Mouse (Mus musculus) MEL (cell line): ENCODE results near the gene Med24. TPM values are rescaled to one million over a fixed set of nuclear protein-coding genes. Genes with fewer than 3 reads are reported as not detected.

Source experiments
- DNase-seq: peaks from one replicate; pipeline ENCODE4 v3.0.0; 2011; ENCODE audit warnings: low read depth, low spot score
- H3K27ac ChIP-seq: 2 replicates; pipeline ENCODE4 v1.5.1; 2012; ENCODE audit warnings: low read depth, mild to moderate bottlenecking, control low read depth, low read length, moderate library complexity; ENCODE audit not compliant: control insufficient read depth
- H3K27me3 ChIP-seq, 2 experiments: fragments of 150-350 bp in 1 of 2; sonication (generic) in 1 of 2; 2 replicates each; pipeline ENCODE4 v1.6.1; 2012; ENCODE audit warnings: low read length in 2 of 2, mild to moderate bottlenecking in 2 of 2, improper control_type of control experiment in 1 of 2, moderate library complexity in 1 of 2; ENCODE audit not compliant: insufficient read depth in 2 of 2, control insufficient read depth in 1 of 2
- H3K36me3 ChIP-seq, 2 experiments: 2 replicates each; pipeline ENCODE4 v1.6.1; 2012 to 2014; ENCODE audit warnings: low read length in 2 of 2, improper control_type of control experiment in 1 of 2, inconsistent platforms in 1 of 2, mild to moderate bottlenecking in 1 of 2; ENCODE audit not compliant: insufficient read depth in 2 of 2, control insufficient read depth in 1 of 2
- H3K4me1 ChIP-seq, 2 experiments: fragments of 150-350 bp in 1 of 2; sonication (generic) in 1 of 2; 2 replicates each; pipeline ENCODE4 v1.6.1; 2012; ENCODE audit warnings: low read length in 2 of 2, improper control_type of control experiment in 1 of 2, mild to moderate bottlenecking in 1 of 2; ENCODE audit not compliant: insufficient read depth in 2 of 2, control insufficient read depth in 1 of 2
- H3K4me3 ChIP-seq, 2 experiments: fragments of 150-350 bp in 1 of 2; sonication (generic) in 1 of 2; 2 replicates each; pipeline ENCODE4 v1.5.1; 2012; ENCODE audit warnings: low read depth in 2 of 2, low read length in 2 of 2, mild to moderate bottlenecking in 2 of 2, moderate library complexity in 2 of 2, control low read depth in 1 of 2, improper control_type of control experiment in 1 of 2; ENCODE audit not compliant: control insufficient read depth in 1 of 2, insufficient read depth in 1 of 2
- H3K79me2 ChIP-seq: 2 replicates; pipeline ENCODE4 v1.6.1; 2012; ENCODE audit warnings: mild to moderate bottlenecking, low read length, moderate library complexity; ENCODE audit not compliant: control insufficient read depth, poor library complexity, insufficient read depth
- H3K9ac ChIP-seq: 2 replicates; pipeline ENCODE4 v1.6.1; 2012; ENCODE audit warnings: low read depth, mild to moderate bottlenecking, control low read depth, low read length, moderate library complexity; ENCODE audit not compliant: control insufficient read depth, poor library complexity, severe bottlenecking
- H3K9me3 ChIP-seq: fragments of 150-350 bp; sonication (generic); replicated peaks from 2 replicates; pipeline ENCODE4 v1.6.1; 2012; ENCODE audit warnings: mild to moderate bottlenecking, low read length, improper control_type of control experiment, moderate library complexity; ENCODE audit not compliant: insufficient read depth
- CHD2 ChIP-seq: IDR thresholded peaks from 2 replicates; pipeline ENCODE4 v1.6.1; 2011; ENCODE audit warnings: low read length, improper control_type of control experiment
- CTCF ChIP-seq, 3 experiments: IDR thresholded peaks in 2 of 3; conservative IDR thresholded peaks in 1 of 3; 2 replicates each; pipeline ENCODE4 v1.5.1; 2011 to 2012; ENCODE audit warnings: low read length in 3 of 3, low read depth in 2 of 3, mild to moderate bottlenecking in 2 of 3, improper control_type of control experiment in 1 of 3, inconsistent platforms in 1 of 3, mixed read lengths in 1 of 3, moderate library complexity in 1 of 3; ENCODE audit not compliant: control insufficient read depth in 1 of 3, insufficient read depth in 1 of 3, poor library complexity in 1 of 3, severe bottlenecking in 1 of 3
- ELF1 ChIP-seq: IDR thresholded peaks from 2 replicates; pipeline ENCODE4 v1.6.1; 2014; ENCODE audit warnings: low read depth, mild to moderate bottlenecking, inconsistent platforms, low read length, improper control_type of control experiment, moderate library complexity
- EP300 ChIP-seq, 2 experiments: IDR thresholded peaks; 2 replicates each; pipeline ENCODE4 v1.6.1; 2011; ENCODE audit warnings: improper control_type of control experiment in 2 of 2, low read length in 2 of 2, low read depth in 1 of 2, mild to moderate bottlenecking in 1 of 2
- ETS1 ChIP-seq: IDR thresholded peaks from 2 replicates; pipeline ENCODE4 v1.6.1; 2012; ENCODE audit warnings: low read depth, mild to moderate bottlenecking, inconsistent platforms, low read length, improper control_type of control experiment, moderate library complexity
- GABPA ChIP-seq: IDR thresholded peaks from 2 replicates; pipeline ENCODE4 v1.6.1; 2012; ENCODE audit warnings: low read depth, mild to moderate bottlenecking, inconsistent platforms, low read length, improper control_type of control experiment, moderate library complexity
- HCFC1 ChIP-seq: IDR thresholded peaks from 2 replicates; pipeline ENCODE4 v1.6.1; 2012; ENCODE audit warnings: low read depth, mild to moderate bottlenecking, inconsistent platforms, low read length, improper control_type of control experiment, moderate library complexity
- MAZ ChIP-seq: IDR thresholded peaks from 2 replicates; pipeline ENCODE4 v1.6.1; 2012; ENCODE audit warnings: low read depth, mild to moderate bottlenecking, inconsistent platforms, low read length, improper control_type of control experiment
- NRF1 ChIP-seq: IDR thresholded peaks from 2 replicates; pipeline ENCODE4 v1.6.1; 2014; ENCODE audit warnings: low read depth, mild to moderate bottlenecking, inconsistent platforms, low read length, improper control_type of control experiment, moderate library complexity; ENCODE audit not compliant: poor library complexity, insufficient read depth, severe bottlenecking
- POLR2AphosphoS5 ChIP-seq: IDR thresholded peaks from 2 replicates; pipeline ENCODE4 v1.6.1; 2012; ENCODE audit warnings: low read depth, borderline replicate concordance, mild to moderate bottlenecking, inconsistent platforms, low read length, moderate library complexity, mixed read lengths
- polyA plus RNA-seq, 2 experiments: library from polyadenylated mRNA; stranded (reverse) in 1 of 2; unstranded in 1 of 2; fragments of >175 nt in 1 of 2; fragments of >200 nt in 1 of 2; gene quantifications; 2 replicates each; pipeline versions ENCODE4 v1.2.1 to v1.2.4; 2012; ENCODE audit warnings: low replicate concordance in 2 of 2, low read depth in 1 of 2; ENCODE audit not compliant: insufficient read length in 2 of 2, insufficient read depth in 1 of 2, missing spikeins in 1 of 2
- total RNA-seq: library from RNA; depleted of rRNA; stranded (reverse); fragments of 300-350 nt; gene quantifications from 2 replicates; pipeline ENCODE4 v1.2.3, GENCODE M21; 2012

Gene Med24
- total and polyA plus RNA-seq, 3 experiments = 37.5 to 89.8 TPM; not detected in 1

- Histone ChIP-seq H3K36me3 (peaks cover 0 to 45% of the 10 kb centered on the region in 2 experiments; a peak in 2 of 4 replicates), H3K27ac (no peak overlapping the region), H3K4me3 (no peak overlapping the region), H3K79me2 (no peaks in the 10 kb centered on the region; the same call in 1 of the 2 replicates), H3K4me1 (peaks cover 29 to 49% of the 10 kb centered on the region in 2 experiments), H3K9me3 (no peaks in the 10 kb centered on the region), H3K27me3 (no peaks in the 10 kb centered on the region), H3K9ac (no peak overlapping the region)
- DNase-seq = no peak
- no peak for TF ChIP-seq ETS1
- TF ChIP-seq POLR2AphosphoS5 = no peak
- TF ChIP-seq, all 39 proteins: peak for 0
These were observed 37.1 kb upstream of the Med24 start for GRCm38 (mm10) chr11:98766346-98766745.

DNA sequence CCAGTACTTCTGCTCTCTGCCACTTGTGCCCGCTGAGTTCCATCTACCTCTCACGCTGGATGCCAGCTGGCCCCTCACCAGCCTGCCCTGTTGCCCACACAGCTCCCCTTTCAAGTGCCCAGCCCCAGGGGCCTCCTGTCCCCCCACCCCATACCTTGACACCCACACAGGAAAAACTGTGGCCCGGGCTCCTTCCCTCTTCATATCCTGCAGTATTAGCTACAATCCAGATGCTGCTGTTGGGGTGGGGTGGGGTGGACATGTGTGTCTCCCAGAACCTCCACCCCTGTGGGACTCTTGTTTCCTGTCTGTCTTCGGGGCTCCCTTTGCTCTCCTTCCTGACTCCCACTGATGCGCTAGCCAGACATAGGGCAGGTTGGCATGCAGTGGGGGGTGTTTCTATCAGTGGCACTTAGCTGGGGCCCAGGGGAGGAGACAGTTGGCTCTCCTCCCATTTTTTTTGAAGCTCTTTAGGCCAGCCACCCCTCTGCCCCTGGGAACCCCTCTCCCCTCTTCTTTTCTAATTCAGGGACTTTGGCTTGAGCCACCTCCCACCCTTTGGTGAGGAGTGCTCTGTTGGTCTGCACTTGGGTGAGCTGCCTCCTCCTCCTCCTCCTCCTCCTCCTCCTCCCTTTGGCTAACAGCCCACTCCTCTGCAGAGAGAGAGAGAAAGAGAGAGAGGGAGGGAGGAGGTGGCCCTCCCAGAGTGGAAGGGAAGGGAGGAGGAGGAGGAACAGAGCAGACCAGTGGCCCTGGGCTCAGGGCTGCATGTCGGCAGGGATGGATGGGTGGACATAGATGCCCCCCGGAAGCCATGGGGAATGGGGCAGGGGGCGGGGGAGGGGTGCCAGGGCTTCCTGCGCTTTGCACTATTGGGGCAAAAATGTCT, 36.4 kb upstream of the Med24 start:
- Histone ChIP-seq H3K9ac (no peak overlapping the region), H3K79me2 (no peaks in the 10 kb centered on the region; the same call in 1 of the 2 replicates), H3K9me3 (no peaks in the 10 kb centered on the region), H3K27me3 (no peaks in the 10 kb centered on the region), H3K27ac (no peak overlapping the region), H3K4me3 (no peak overlapping the region), H3K4me1 (peaks cover 29 to 49% of the 10 kb centered on the region in 2 experiments), H3K36me3 (peaks cover 0 to 45% of the 10 kb centered on the region in 2 experiments; a peak in 2 of 4 replicates)
- DNase-seq = peak; percentile 48
- TF ChIP-seq MAZ (peak; percentile 14; the same call in 1 of the 2 replicates), CTCF (IDR thresholded peaks at IDR 0.05 in 2 of 3, conservative IDR thresholded peaks at IDR 0.05 in 1 of 3; ENCODE audit: control insufficient read depth in 1 of 3, insufficient read depth in 1 of 3, low read depth in 2 of 3, low read length in 3 of 3, poor library complexity in 1 of 3, severe bottlenecking in 1 of 3) (no peak), HCFC1 (0 out of 2 replicates have a peak, but pooled peaks have one; percentile 22)

DNA sequence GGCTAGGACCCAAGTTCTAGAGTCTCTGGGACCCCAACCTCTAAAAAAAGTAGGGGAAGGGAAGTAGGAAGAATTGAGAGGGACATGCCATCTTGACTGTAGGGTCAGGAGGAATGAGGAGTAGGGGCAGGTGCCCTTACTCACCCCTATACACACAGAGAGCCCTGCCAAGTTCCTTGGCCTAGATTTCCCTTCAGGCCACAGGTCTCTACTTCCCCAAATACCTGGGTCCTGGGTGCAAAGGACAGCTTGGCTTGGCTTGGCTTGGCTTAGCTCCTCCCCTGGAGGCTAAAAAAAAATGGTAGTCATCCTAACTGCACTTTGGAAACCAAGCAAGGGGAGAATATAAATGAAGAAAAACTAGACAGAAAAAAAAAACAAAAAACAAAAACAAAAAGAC, 35.5 kb upstream of the Med24 start:
- Histone ChIP-seq H3K79me2 (no peaks in the 10 kb centered on the region; the same call in 1 of the 2 replicates), H3K4me3 (no peak overlapping the region)
- TF ChIP-seq NRF1 = no peak
- no peak for TF ChIP-seq EP300 (IDR thresholded peaks at IDR 0.05; ENCODE audit: low read depth in 1 of 2, low read length in 2 of 2)
- no peak for TF ChIP-seq GABPA
- no peak for TF ChIP-seq HCFC1
- TF ChIP-seq CHD2 = no peak
- no peak for TF ChIP-seq ELF1
- TF ChIP-seq, all 39 proteins: peak for 0
- no peak for DNase-seq
- H3K9me3 ChIP-seq = no peaks in the 10 kb centered on the region
- no peak overlapping the region for H3K27ac ChIP-seq
- H3K27me3 ChIP-seq = no peaks in the 10 kb centered on the region
- peaks cover 0 to 45% of the 10 kb centered on the region in 2 experiments; a peak in 2 of 4 replicates for H3K36me3 ChIP-seq
- no peak overlapping the region for H3K9ac ChIP-seq
- H3K4me1 ChIP-seq = peaks cover 29 to 49% of the 10 kb centered on the region in 2 experiments
